Mouse (Mus musculus): ENCODE measurements at regions not wholly inside any gene's neighbourhood (a gene's known extent, or its start where the extent isn't known, plus 50 kb on each side); places are given as distances from the start of the nearest gene placed in this dataset.

GRCm38 (mm10) chr5:64738781-64739310 lies 64.3 kb upstream of the Klf3 start:
- Histone ChIP-seq H3K36me3 (no peaks in the 10 kb centered on the region), H3K4me1 (peaks cover 29% of the 10 kb centered on the region), H3K27ac (peak overlapping the region; percentile 85), H3K4me2 (replicated peaks) (0 out of 2 replicates have a peak overlapping the region, but pooled peaks have one; percentile 5), H3K4me3 (no peak overlapping the region), H3K9me3 (no peaks in the 10 kb centered on the region), H3K9ac (no peak overlapping the region), H3K27me3 (no peaks in the 10 kb centered on the region)
- ATAC-seq (ENCODE audit: insufficient number of reproducible peaks, insufficient read depth, low FRiP score, low TSS enrichment): peak; percentile 53; the same call in 1 of the 2 replicates
- WGBS: 40% methylated on average over 10 of the region's 10 CpGs

- no peaks in the 10 kb centered on the region for H3K36me3 ChIP-seq
- H3K4me1 ChIP-seq: peaks cover 29% of the 10 kb centered on the region
- H3K4me2 ChIP-seq (replicated peaks): no peak overlapping the region; the same call in 1 of the 2 replicates
- H3K27me3 ChIP-seq: no peaks in the 10 kb centered on the region
- no peak overlapping the region for H3K4me3 ChIP-seq
- no peak overlapping the region for H3K9ac ChIP-seq
- 11% methylated on average over 15 of the region's 15 CpGs for WGBS
- no peaks in the 10 kb centered on the region for H3K9me3 ChIP-seq
- H3K27ac ChIP-seq: peak overlapping the region; percentile 85
- ATAC-seq (ENCODE audit: insufficient number of reproducible peaks, insufficient read depth, low FRiP score, low TSS enrichment): peak; percentile 79
Measured at GRCm38 (mm10) chr5:64739311-64740261, 63.6 kb upstream of the Klf3 start.

DNA sequence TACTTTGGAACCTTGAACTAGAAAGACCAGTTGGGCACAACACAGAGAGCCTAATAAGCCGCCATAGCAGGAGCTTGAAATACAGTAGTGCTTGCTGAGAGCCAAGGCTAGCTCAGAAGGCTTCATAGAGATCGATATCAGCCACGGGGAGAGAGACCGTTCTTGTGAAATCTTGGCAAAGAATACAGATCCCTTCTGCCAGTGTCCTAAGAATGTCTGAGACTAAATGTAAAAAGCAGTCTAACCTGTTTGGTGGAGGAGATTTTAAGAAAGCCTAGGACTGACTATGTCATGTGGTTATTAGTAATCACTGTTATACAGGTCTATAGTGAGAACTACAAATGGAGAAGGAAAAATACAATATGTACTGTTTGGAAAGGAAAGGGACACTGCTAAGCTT lies 59.1 kb upstream of the Klf3 start:
- no peaks in the 10 kb centered on the region for H3K9me3 ChIP-seq
- H3K27ac ChIP-seq: no peak overlapping the region
- no peak overlapping the region for H3K4me3 ChIP-seq
- H3K36me3 ChIP-seq: no peaks in the 10 kb centered on the region
- 86% methylated on average over 4 of the region's 4 CpGs for WGBS
- no peak overlapping the region for H3K4me2 ChIP-seq (replicated peaks)
- H3K9ac ChIP-seq: no peak overlapping the region
- H3K27me3 ChIP-seq: no peaks in the 10 kb centered on the region
- H3K4me1 ChIP-seq: peaks cover 10% of the 10 kb centered on the region
- ATAC-seq (ENCODE audit: insufficient number of reproducible peaks, insufficient read depth, low FRiP score, low TSS enrichment): no peak

- Histone ChIP-seq H3K4me2 (replicated peaks) (no peak overlapping the region), H3K4me3 (no peak overlapping the region), H3K4me1 (peaks cover 6% of the 10 kb centered on the region), H3K27me3 (no peaks in the 10 kb centered on the region), H3K27ac (no peak overlapping the region), H3K36me3 (no peaks in the 10 kb centered on the region), H3K9ac (no peak overlapping the region), H3K9me3 (no peaks in the 10 kb centered on the region)
- ATAC-seq (ENCODE audit: insufficient number of reproducible peaks, insufficient read depth, low FRiP score, low TSS enrichment): no peak
- WGBS: 83% methylated on average over 5 of the region's 5 CpGs
Measured at GRCm38 (mm10) chr5:64744455-64744854, 58.7 kb upstream of the Klf3 start.

- H3K4me2 ChIP-seq (replicated peaks): no peak overlapping the region
- ATAC-seq (ENCODE audit: insufficient number of reproducible peaks, insufficient read depth, low FRiP score, low TSS enrichment): no peak
- no peaks in the 10 kb centered on the region for H3K4me1 ChIP-seq
- H3K9ac ChIP-seq: no peak overlapping the region
- no peak overlapping the region for H3K4me3 ChIP-seq
- H3K9me3 ChIP-seq: no peaks in the 10 kb centered on the region
- no peak overlapping the region for H3K27ac ChIP-seq
- WGBS: 70% methylated on average over 1 of the region's 1 CpGs
- H3K27me3 ChIP-seq: no peaks in the 10 kb centered on the region
- no peaks in the 10 kb centered on the region for H3K36me3 ChIP-seq
Measured at GRCm38 (mm10) chr5:64747461-64747860, 55.7 kb upstream of the Klf3 start.

GRCm38 (mm10) chr5:64749415-64750166 lies 53.6 kb upstream of the Klf3 start:
- 64% methylated on average over 14 of the region's 14 CpGs for WGBS
- H3K27ac ChIP-seq: no peak overlapping the region
- H3K4me3 ChIP-seq: no peak overlapping the region
- H3K4me2 ChIP-seq (replicated peaks): no peak overlapping the region
- H3K9me3 ChIP-seq: no peaks in the 10 kb centered on the region
- no peaks in the 10 kb centered on the region for H3K4me1 ChIP-seq
- ATAC-seq (ENCODE audit: insufficient number of reproducible peaks, insufficient read depth, low FRiP score, low TSS enrichment): no peak
- H3K36me3 ChIP-seq: no peaks in the 10 kb centered on the region
- H3K9ac ChIP-seq: no peak overlapping the region
- no peaks in the 10 kb centered on the region for H3K27me3 ChIP-seq

DNA sequence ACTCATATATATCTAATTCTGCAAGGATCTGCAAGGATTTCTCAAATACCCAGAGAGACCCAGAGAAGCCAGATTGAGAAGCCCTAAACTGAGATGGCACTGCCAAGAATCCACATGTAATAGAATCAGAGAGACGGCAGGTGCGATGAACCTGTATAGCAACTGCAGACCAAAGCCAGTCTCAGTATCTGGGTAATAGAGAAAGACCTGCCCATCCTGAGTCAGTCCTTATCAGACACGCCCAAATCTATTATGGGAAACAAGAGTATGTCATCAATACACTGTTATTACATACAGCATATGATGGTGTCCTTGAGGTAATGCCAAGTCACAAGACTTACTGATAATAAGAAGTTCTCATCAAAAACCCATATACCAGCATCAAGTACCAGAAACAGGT lies 52.8 kb upstream of the Klf3 start:
- no peaks in the 10 kb centered on the region for H3K4me1 ChIP-seq
- WGBS: 92% methylated on average over 3 of the region's 3 CpGs
- H3K9me3 ChIP-seq: no peaks in the 10 kb centered on the region
- no peak overlapping the region for H3K4me3 ChIP-seq
- H3K27me3 ChIP-seq: no peaks in the 10 kb centered on the region
- no peak overlapping the region for H3K9ac ChIP-seq
- no peaks in the 10 kb centered on the region for H3K36me3 ChIP-seq
- no peak overlapping the region for H3K27ac ChIP-seq
- no peak for ATAC-seq (ENCODE audit: insufficient number of reproducible peaks, insufficient read depth, low FRiP score, low TSS enrichment)
- no peak overlapping the region for H3K4me2 ChIP-seq (replicated peaks)

DNA sequence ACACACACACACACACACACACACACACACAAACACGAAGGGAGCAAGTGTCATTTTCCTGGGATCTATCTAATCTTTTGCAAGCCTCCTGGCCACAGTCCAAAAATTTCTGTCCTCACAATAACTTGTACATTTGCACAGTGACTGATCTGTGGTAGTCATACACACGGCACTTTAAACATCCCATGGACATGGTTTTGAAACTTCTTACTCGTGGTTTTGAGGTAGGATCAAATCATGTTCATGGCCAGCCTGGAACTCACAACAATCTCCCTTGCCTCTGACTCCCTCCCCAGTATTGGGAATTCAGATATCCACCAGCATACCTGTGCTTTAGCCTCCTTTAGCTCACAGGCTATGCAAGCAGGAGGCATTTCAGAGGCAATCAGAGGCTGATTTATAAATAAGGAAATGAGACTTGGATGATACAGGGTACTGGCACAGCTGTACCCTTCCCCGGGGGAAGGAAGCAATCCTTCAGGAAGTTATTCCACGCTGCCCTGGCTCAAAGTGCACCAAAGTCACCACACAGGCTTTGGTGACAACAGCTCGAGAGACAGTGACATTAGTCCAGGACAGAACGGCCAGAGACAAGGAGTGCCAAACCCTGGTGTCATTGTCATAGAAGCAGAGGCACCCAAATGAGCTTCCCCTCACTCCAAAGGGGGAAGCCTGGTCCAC lies 52.1 kb upstream of the Klf3 start:
- Histone ChIP-seq H3K9ac (no peak overlapping the region), H3K4me2 (replicated peaks) (no peak overlapping the region), H3K9me3 (no peaks in the 10 kb centered on the region), H3K36me3 (no peaks in the 10 kb centered on the region), H3K4me3 (no peak overlapping the region), H3K4me1 (no peaks in the 10 kb centered on the region), H3K27ac (no peak overlapping the region), H3K27me3 (no peaks in the 10 kb centered on the region)
- 46% methylated on average over 7 of the region's 7 CpGs for WGBS
- no peak for ATAC-seq (ENCODE audit: insufficient number of reproducible peaks, insufficient read depth, low FRiP score, low TSS enrichment)

DNA sequence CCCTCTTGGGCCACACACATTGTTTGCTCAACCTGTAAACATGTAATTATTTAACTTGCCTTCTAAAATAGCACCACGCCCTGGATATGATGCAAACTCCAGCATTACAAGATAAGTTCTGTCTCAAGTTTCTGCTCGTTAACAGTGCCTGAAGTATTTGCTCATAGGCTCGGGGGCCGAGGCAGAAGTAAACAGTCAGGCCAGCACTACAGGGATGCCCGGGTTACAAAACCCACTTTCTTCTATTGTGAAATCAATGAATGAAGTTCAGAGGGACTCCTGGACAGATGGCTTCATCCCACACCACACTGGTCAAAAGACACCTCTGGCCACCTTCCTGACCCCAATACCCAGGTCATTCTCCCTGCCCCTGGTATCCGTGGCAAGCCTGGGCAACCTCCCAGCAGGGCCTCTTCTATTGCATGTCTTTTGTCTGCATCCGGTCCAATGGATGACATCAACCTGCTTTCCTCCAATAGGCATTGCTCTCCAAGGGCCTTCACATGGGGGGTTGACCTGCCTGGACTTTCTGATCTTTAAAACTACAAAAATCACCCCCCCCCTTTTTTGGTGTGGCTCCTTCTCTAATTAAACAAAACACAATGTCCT lies 49.9 kb upstream of the Klf3 start:
- H3K27me3 ChIP-seq: no peaks in the 10 kb centered on the region
- no peaks in the 10 kb centered on the region for H3K36me3 ChIP-seq
- H3K27ac ChIP-seq: no peak overlapping the region
- 75% methylated on average over 7 of the region's 7 CpGs for WGBS
- no peak overlapping the region for H3K9ac ChIP-seq
- no peaks in the 10 kb centered on the region for H3K4me1 ChIP-seq
- no peaks in the 10 kb centered on the region for H3K9me3 ChIP-seq
- no peak overlapping the region for H3K4me2 ChIP-seq (replicated peaks)
- no peak for ATAC-seq (ENCODE audit: insufficient number of reproducible peaks, insufficient read depth, low FRiP score, low TSS enrichment)
- no peak overlapping the region for H3K4me3 ChIP-seq
